Mouse (Mus musculus) adrenal gland, postnatal 4 days (tissue): ENCODE measurements around the gene Pdia3. TPM values are rescaled to one million over a fixed set of nuclear protein-coding genes. Genes with fewer than 3 reads are reported as not detected.
"Not testable (repeated sequence)": the region's sequence is repeated elsewhere in the genome, so short reads cannot be mapped to it uniquely, and the experiment has no call there.

Experiments
- DNase-seq, 2 experiments: peaks; one replicate each; pipeline ENCODE4 v3.0.0; 2021 to 2022; ENCODE audit warnings: low spot score in 2 of 2, mixed read lengths in 2 of 2
- microRNA-seq: library from miRNA; unstranded; fragments of <30 nt; microRNA quantifications from one replicate; pipeline ENCODE4 v1.2.0, GENCODE M21; 2021
- total RNA-seq, 2 experiments: library from RNA; stranded (reverse); gene quantifications; 2 replicates each; pipeline ENCODE4 v1.2.3; 2021

Gene Pdia3
- total RNA-seq, 2 experiments from 2014 or later, result 400 to 403 TPM

DNA sequence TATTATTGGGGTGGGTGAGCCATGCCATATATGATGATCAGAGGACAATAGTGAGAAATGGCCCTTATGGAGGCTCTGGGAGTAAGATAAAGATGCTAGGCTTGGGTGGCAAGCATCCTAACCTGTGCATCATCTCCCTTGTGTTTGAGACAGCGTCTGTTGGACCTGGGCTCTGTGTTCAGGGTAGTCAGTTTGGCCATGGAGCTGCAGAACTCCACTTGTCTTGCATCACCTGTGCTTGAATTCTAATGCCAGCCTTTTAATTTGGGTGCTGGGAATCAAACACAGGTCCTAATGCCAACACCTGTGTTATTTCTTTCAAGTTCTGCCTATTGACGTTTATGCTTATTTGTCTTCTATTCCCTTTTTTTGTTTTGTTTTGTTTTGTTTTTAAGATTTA, 61.7 kb downstream of the Pdia3 start:
- DNase-seq, result not testable (repeated sequence)

DNA sequence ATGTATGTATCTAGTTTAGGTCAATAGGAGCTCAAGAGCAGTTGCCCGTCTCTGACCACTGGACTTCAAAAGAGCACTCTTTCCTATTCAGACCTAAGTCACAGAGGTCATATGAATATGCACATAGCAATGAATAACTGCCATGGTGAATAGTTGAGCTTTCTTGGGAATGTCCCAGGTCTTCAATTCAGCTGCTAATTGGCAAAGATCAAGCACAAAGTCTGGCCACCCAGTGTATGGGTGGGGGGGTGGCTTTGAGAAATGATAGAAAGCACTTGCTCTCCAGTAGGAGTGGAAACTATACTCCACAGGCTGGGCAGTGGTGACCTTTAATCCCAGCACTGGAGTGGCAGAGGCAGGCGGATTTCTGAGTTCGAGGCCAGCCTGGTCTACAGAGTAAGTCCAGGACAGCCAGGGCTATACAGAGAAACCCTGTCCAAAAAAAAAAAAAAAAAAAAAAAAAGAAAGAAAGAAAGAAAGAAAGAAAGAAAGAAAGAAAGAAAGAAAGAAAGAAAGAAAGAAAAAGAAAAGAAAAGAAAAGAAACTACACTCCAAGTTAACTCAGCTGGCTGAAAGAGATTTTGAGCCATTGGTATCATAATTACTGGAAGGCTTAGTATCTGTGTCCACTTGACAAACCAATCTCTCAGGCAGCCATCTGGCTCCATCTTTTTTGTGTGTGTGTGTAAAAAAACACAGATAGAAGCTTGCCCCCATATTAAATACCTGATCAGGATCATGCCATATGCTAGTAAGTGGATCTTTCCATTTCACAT, 64.1 kb downstream of the Pdia3 start:
- no peak for DNase-seq

- no peak for DNase-seq
These were observed 66.9 kb downstream of the Pdia3 start for GRCm38 (mm10) chr2:121480498-121480897.

DNA sequence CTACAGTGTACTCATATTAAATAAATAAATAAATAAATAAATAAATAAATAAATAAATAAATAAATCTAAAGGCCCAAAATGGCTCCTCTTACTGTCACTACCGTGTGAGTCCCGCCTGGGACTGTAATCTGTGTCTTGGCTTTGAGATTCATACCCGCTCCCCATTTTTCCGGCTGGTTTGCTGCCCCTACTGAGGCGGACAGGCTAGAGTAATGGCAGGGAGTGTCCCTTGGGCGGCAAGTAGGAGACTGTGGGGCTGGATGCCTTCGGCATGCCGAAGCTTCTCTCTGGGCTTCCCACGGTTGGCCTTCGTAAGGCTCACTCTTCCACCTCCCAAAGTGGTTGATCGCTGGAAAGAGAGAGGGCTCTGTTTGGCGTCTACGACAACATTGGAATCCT, 67.3 kb downstream of the Pdia3 start:
- DNase-seq, result not testable (repeated sequence)

DNA sequence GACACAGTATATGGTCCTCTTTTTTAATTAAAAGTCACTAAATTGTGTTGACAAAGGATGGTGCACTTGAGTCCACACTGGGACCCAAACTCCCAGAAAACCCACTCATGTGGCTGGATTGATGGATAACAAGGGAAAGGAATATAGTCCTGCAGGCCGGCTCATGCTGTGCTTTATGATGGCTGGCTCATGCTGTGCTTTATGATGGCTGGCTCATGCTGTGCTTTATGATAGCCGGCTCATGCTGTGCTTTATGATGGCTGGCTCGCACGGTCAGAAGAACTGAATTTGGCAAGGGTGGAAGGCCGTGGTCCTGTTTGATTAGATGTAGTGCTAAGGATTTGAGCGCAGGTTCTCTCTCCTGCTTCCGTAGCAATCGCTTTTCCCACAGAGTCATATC, 70.0 kb downstream of the Pdia3 start:
- DNase-seq, result no peak

DNA sequence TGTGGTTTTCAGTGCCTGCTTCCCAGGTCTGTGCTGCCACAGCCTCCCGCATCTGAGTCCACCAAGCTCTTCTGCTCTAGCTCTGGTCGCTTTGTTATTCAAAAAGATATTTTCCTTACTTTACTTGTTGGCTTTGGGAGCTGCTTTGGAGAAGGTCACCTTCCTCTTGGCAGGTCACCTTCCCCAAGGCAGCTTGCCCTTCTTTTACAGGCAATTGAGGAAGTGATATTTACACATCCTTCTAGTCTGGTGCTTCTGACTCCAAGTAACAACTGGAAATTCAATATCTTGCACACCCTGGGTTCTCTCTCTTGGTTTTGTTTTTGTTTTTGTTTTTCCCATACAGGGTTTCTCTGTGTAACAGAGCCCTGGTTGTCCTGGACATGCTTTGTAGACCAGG, 70.8 kb downstream of the Pdia3 start:
- not testable (repeated sequence) for DNase-seq

Small RNAs within 50 kb of the gene (microRNA-seq; reads per million reads assigned to microRNA genes)
- not detected for gene Gm22953

Other genes starting within 250 kb of the Pdia3 start
- gene Tubgcp4, start 243.1 kb upstream of the Pdia3 start, total RNA-seq, result 10 to 100 TPM; 38.6 to 47.7 TPM
- 10 to 100 TPM; 18.5 to 20.0 TPM for gene Zscan29, start 242.7 kb upstream of the Pdia3 start, total RNA-seq
- gene Trp53bp1, start 142.4 kb upstream of the Pdia3 start, total RNA-seq, result 100 to 1,000 TPM in 1 of 2 experiments, 10 to 100 TPM in 1; 99.2 to 105 TPM
- gene Map1a, start 124.2 kb upstream of the Pdia3 start, total RNA-seq, result 10 to 100 TPM; 10.8 to 13.3 TPM
- gene Ppip5k1, start 58.4 kb upstream of the Pdia3 start, total RNA-seq, result 10 to 100 TPM; 26.1 to 28.0 TPM
- gene Ckmt1, start 56.1 kb upstream of the Pdia3 start, total RNA-seq, result 10 to 100 TPM; 10.5 to 15.2 TPM
- not detected for gene Strc, start 26.6 kb upstream of the Pdia3 start, total RNA-seq
- 1 to 10 TPM; 3.9 to 5.3 TPM for gene Catsper2, start within 50 bp of the Pdia3 start, total RNA-seq
- 1 to 10 TPM; 1.3 to 2.0 TPM for gene Ell3, start 30.5 kb downstream of the Pdia3 start, total RNA-seq
- gene Serf2, start 35.4 kb downstream of the Pdia3 start, total RNA-seq, result 100 to 1,000 TPM; 285 to 301 TPM
- gene Hypk, start 39.5 kb downstream of the Pdia3 start, total RNA-seq, result 10 to 100 TPM; 35.6 to 40.2 TPM
- gene Serinc4, start 43.0 kb downstream of the Pdia3 start, total RNA-seq, result 1 to 10 TPM in 1 of 2 experiments, under 1 TPM in 1; 0.54 to 1.0 TPM
- gene Mfap1b, start 60.3 kb downstream of the Pdia3 start, total RNA-seq, result 10 to 100 TPM; 28.5 to 31.8 TPM
- gene Mfap1a, start 92.9 kb downstream of the Pdia3 start, total RNA-seq, result 10 to 100 TPM; 29.0 to 32.5 TPM
- gene Wdr76, start 92.9 kb downstream of the Pdia3 start, total RNA-seq, result 10 to 100 TPM; 12.0 to 13.6 TPM